Mouse (Mus musculus) liver, embryonic 14.5 days (tissue): ENCODE measurements around the gene Myh7b.

Experiments used
- CTCF ChIP-seq: IDR thresholded peaks from 2 replicates; pipeline ENCODE4 v1.5.1; 2016; ENCODE audit warnings: antibody characterized with exemption, low read depth, control low read depth
- EP300 ChIP-seq: IDR thresholded peaks from 2 replicates; pipeline ENCODE4 v1.6.1; 2016; ENCODE audit warnings: antibody characterized with exemption, low read depth

GRCm38 (mm10) chr2:155589521-155589920 is 21.5 kb upstream of the Myh7b start:
- TF ChIP-seq CTCF (no peak), EP300 (no peak)
